Mouse (Mus musculus): Measurements from ENCODE around the gene Zfp367. TPM values are rescaled to one million over a fixed set of nuclear protein-coding genes. Genes with fewer than 3 reads are reported as not detected.

Gene Zfp367
- total RNA-seq (2023): 9.3 TPM

GRCm38 (mm10) chr13:64153083-64153682 is at the start of gene Zfp367:
Gene Zfp367, minus strand, starts transcription at chr13:64153202.

GRCm38 (mm10) chr13:64161548-64161915 is 8.5 kb upstream of the Zfp367 start, which contains the start of gene Habp4:
Gene Habp4, plus strand, starts transcription at chr13:64161824.

GRCm38 (mm10) chr13:64128858-64129615 is 24.0 kb downstream of the Zfp367 start, which contains the start of gene Slc35d2:
Gene Slc35d2, minus strand, starts transcription at chr13:64129368.

GRCm38 (mm10) chr13:64089130-64089529 is 63.9 kb downstream of the Zfp367 start, which contains the start of gene Hsd17b3:
Gene Hsd17b3, minus strand, starts transcription at chr13:64089230.

Other genes starting within 250 kb of the Zfp367 start
- gene Hsd17b3, start 64.0 kb downstream of the Zfp367 start, total RNA-seq (2023): not detected
- gene Slc35d2, start 23.8 kb downstream of the Zfp367 start, total RNA-seq (2023): 18.2 TPM
- 19.3 TPM for gene Habp4, start 8.6 kb upstream of the Zfp367 start, total RNA-seq (2023)
- gene Cdc14b, start 122.1 kb upstream of the Zfp367 start, total RNA-seq (2023): 24.0 TPM
- 57.7 TPM for gene Aaed1, start 159.5 kb upstream of the Zfp367 start, total RNA-seq (2023)
- gene Ctsl, start 217.7 kb upstream of the Zfp367 start, total RNA-seq (2023): 27.8 TPM

Data from CD4-positive naive resting alpha-beta T cell, adult 57 days (primary cell).